Mouse (Mus musculus) midbrain, embryonic 11.5 days (tissue): Measurements from ENCODE around the gene Nemf. TPM values are rescaled to one million over a fixed set of nuclear protein-coding genes. Genes with fewer than 3 reads are reported as not detected.
A peak's percentile ranks its signal among the peaks of the same experiment; 100 is the strongest.

Experiments used
- ATAC-seq: fragments of 200-750 bp; cut with Nextera tagmentation; 2 replicates; pipeline ENCODE4 v1.8.0; 2017; ENCODE audit warnings: moderate TSS enrichment, moderate library complexity; ENCODE audit not compliant: low FRiP score
- DNase-seq: peaks from one replicate; pipeline ENCODE4 v3.0.0; 2015; ENCODE audit warnings: low spot score; ENCODE audit errors: missing footprints
- H3K27ac ChIP-seq: fragments of 300-500 bp; sonication (generic); 2 replicates; pipeline ENCODE4 v1.5.1; 2014; ENCODE audit warnings: low read depth, low read length
- H3K27me3 ChIP-seq: fragments of 300-500 bp; sonication (generic); 2 replicates; pipeline ENCODE4 v1.6.1; 2014; ENCODE audit warnings: mild to moderate bottlenecking, low read length, moderate library complexity, mixed read lengths; ENCODE audit not compliant: control insufficient read depth, insufficient read depth
- H3K36me3 ChIP-seq: fragments of 300-500 bp; sonication (generic); 2 replicates; pipeline ENCODE4 v1.6.1; 2014; ENCODE audit warnings: mild to moderate bottlenecking, low read length, moderate library complexity, mixed read lengths; ENCODE audit not compliant: control insufficient read depth, insufficient read depth
- H3K4me1 ChIP-seq: fragments of 300-500 bp; sonication (generic); 2 replicates; pipeline ENCODE4 v1.6.1; 2014; ENCODE audit warnings: low read length; ENCODE audit not compliant: control insufficient read depth, insufficient read depth
- H3K4me2 ChIP-seq: fragments of 300-500 bp; sonication (generic); 2 replicates; pipeline ENCODE4 v1.6.1; 2014; ENCODE audit warnings: mild to moderate bottlenecking, moderate library complexity
- H3K4me3 ChIP-seq: fragments of 300-500 bp; sonication (generic); 2 replicates; pipeline ENCODE4 v1.5.1; 2014; ENCODE audit warnings: low read depth, low read length
- H3K9ac ChIP-seq: fragments of 300-500 bp; sonication (generic); 2 replicates; pipeline ENCODE4 v1.6.1; 2014; ENCODE audit warnings: low read length
- H3K9me3 ChIP-seq: fragments of 300-500 bp; sonication (generic); 2 replicates; pipeline ENCODE4 v1.6.1; 2016; ENCODE audit warnings: low read length; ENCODE audit not compliant: control insufficient read depth
- WGBS: fragments of 180-500 bp; shearing (Covaris S2); extraction: QIAGEN DNeasy Blood & Tissue Kit; methylation state at CpG from one replicate; pipeline ENCODE4 v1.1.7; 2014; 5-methylcytosine and 5-hydroxymethylcytosine counted together
- polyA plus RNA-seq: library from polyadenylated mRNA; unstranded; fragments of >200 nt; fragmentation: Nextera tagmentation; extraction: Ambion mirVana; gene quantifications from 2 replicates; pipeline ENCODE4 v1.2.1, GENCODE M21; 2014

Gene Nemf
- polyA plus RNA-seq, 1 experiment from 2014 or later: 89.5 TPM

- peak; percentile 53 for DNase-seq
- ATAC-seq: no peak
- Histone ChIP-seq H3K4me1 (peaks cover 3% of the 10 kb centered on the region; the same call in 1 of the 2 replicates), H3K27ac (no peak overlapping the region), H3K9ac (no peak overlapping the region), H3K27me3 (no peaks in the 10 kb centered on the region), H3K36me3 (no peaks in the 10 kb centered on the region), H3K4me3 (no peak overlapping the region), H3K4me2 (no peak overlapping the region), H3K9me3 (no peaks in the 10 kb centered on the region)
- 95% methylated on average over 6 of the region's 6 CpGs for WGBS
Measured at GRCm38 (mm10) chr12:69292401-69292800, 64.6 kb downstream of the Nemf start.

- Histone ChIP-seq H3K36me3 (no peaks in the 10 kb centered on the region), H3K4me1 (no peaks in the 10 kb centered on the region), H3K9ac (no peak overlapping the region), H3K4me3 (no peak overlapping the region), H3K4me2 (no peak overlapping the region), H3K27me3 (no peaks in the 10 kb centered on the region), H3K9me3 (no peaks in the 10 kb centered on the region), H3K27ac (no peak overlapping the region)
- DNase-seq (peak; percentile 56), ATAC-seq (no peak)
- 82% methylated on average over 9 of the region's 9 CpGs for WGBS
Measured at GRCm38 (mm10) chr12:69288699-69289098, 68.3 kb downstream of the Nemf start.

- DNase-seq (no peak), ATAC-seq (no peak)
- Histone ChIP-seq H3K4me3 (no peak overlapping the region), H3K4me1 (no peaks in the 10 kb centered on the region), H3K36me3 (no peaks in the 10 kb centered on the region), H3K27ac (no peak overlapping the region), H3K4me2 (no peak overlapping the region), H3K9ac (no peak overlapping the region), H3K27me3 (no peaks in the 10 kb centered on the region), H3K9me3 (no peaks in the 10 kb centered on the region)
- 91% methylated on average over 8 of the region's 8 CpGs for WGBS
Measured at GRCm38 (mm10) chr12:69287535-69287934, 69.4 kb downstream of the Nemf start.

- Histone ChIP-seq H3K4me1 (no peaks in the 10 kb centered on the region), H3K9ac (no peak overlapping the region), H3K36me3 (no peaks in the 10 kb centered on the region), H3K27ac (no peak overlapping the region), H3K4me3 (no peak overlapping the region), H3K27me3 (no peaks in the 10 kb centered on the region), H3K9me3 (no peaks in the 10 kb centered on the region), H3K4me2 (no peak overlapping the region)
- DNase-seq (peak; percentile 35), ATAC-seq (no peak)
- 86% methylated on average over 7 of the region's 7 CpGs for WGBS
Measured at GRCm38 (mm10) chr12:69283146-69283545, 73.8 kb downstream of the Nemf start.

GRCm38 (mm10) chr12:69280915-69281314, 76.0 kb downstream of the Nemf start:
- Histone ChIP-seq H3K9me3 (no peaks in the 10 kb centered on the region), H3K9ac (no peak overlapping the region), H3K27ac (no peak overlapping the region), H3K4me2 (no peak overlapping the region), H3K4me3 (no peak overlapping the region), H3K27me3 (no peaks in the 10 kb centered on the region), H3K4me1 (no peaks in the 10 kb centered on the region), H3K36me3 (no peaks in the 10 kb centered on the region)
- whole genome bisulfite sequencing: 90% methylated on average over 3 of the region's 3 CpGs
- ATAC-seq: no peak
- no peak for DNase-seq

GRCm38 (mm10) chr12:69279931-69280469, 77.0 kb downstream of the Nemf start:
- 55% methylated on average over 1 of the region's 1 CpGs for WGBS
- no peak overlapping the region for H3K4me2 ChIP-seq
- H3K4me1 ChIP-seq: no peaks in the 10 kb centered on the region
- DNase-seq (peak; percentile 64), ATAC-seq (no peak)
- no peak overlapping the region for H3K4me3 ChIP-seq
- H3K9me3 ChIP-seq: no peaks in the 10 kb centered on the region
- H3K9ac ChIP-seq: no peak overlapping the region
- H3K27ac ChIP-seq: no peak overlapping the region
- no peaks in the 10 kb centered on the region for H3K27me3 ChIP-seq
- H3K36me3 ChIP-seq: no peaks in the 10 kb centered on the region

GRCm38 (mm10) chr12:69268956-69269355, 88.0 kb downstream of the Nemf start:
- H3K9ac ChIP-seq: no peak overlapping the region
- no peaks in the 10 kb centered on the region for H3K4me1 ChIP-seq
- no peak overlapping the region for H3K4me2 ChIP-seq
- no peaks in the 10 kb centered on the region for H3K36me3 ChIP-seq
- H3K4me3 ChIP-seq: no peak overlapping the region
- no peak for ATAC-seq
- no peaks in the 10 kb centered on the region for H3K9me3 ChIP-seq
- no peaks in the 10 kb centered on the region for H3K27me3 ChIP-seq
- 67% methylated on average over 2 of the region's 2 CpGs for WGBS
- no peak overlapping the region for H3K27ac ChIP-seq
- peak; percentile 51 for DNase-seq

GRCm38 (mm10) chr12:69267956-69268632, 88.9 kb downstream of the Nemf start:
- Histone ChIP-seq H3K9me3 (no peaks in the 10 kb centered on the region), H3K9ac (no peak overlapping the region), H3K27me3 (no peaks in the 10 kb centered on the region), H3K4me1 (no peaks in the 10 kb centered on the region), H3K27ac (no peak overlapping the region), H3K36me3 (no peaks in the 10 kb centered on the region), H3K4me3 (no peak overlapping the region), H3K4me2 (no peak overlapping the region)
- DNase-seq (no peak), ATAC-seq (no peak)
- WGBS: 73% methylated on average over 11 of the region's 11 CpGs

GRCm38 (mm10) chr12:69265031-69265430, 91.9 kb downstream of the Nemf start:
- no peaks in the 10 kb centered on the region for H3K36me3 ChIP-seq
- ATAC-seq (no peak), DNase-seq (peak; percentile 72)
- no peaks in the 10 kb centered on the region for H3K4me1 ChIP-seq
- H3K4me3 ChIP-seq: no peak overlapping the region
- WGBS: 90% methylated on average over 3 of the region's 3 CpGs
- H3K4me2 ChIP-seq: no peak overlapping the region
- H3K27ac ChIP-seq: no peak overlapping the region
- no peaks in the 10 kb centered on the region for H3K9me3 ChIP-seq
- H3K27me3 ChIP-seq: no peaks in the 10 kb centered on the region
- H3K9ac ChIP-seq: no peak overlapping the region
